Mouse (Mus musculus) forebrain, embryonic 11.5 days (tissue): ENCODE measurements at regions not wholly inside any gene's neighbourhood (a gene's known extent, or its start where the extent isn't known, plus 50 kb on each side); places are given as distances from the start of the nearest gene placed in this dataset.

Source experiments
- ATAC-seq: fragments of 200-750 bp; cut with Nextera tagmentation; replicated peaks from 2 replicates; pipeline ENCODE4 v1.8.0; 2017; ENCODE audit warnings: moderate TSS enrichment; ENCODE audit not compliant: low FRiP score
- DNase-seq: peaks from one replicate; pipeline ENCODE4 v3.0.0-alpha.2; 2017; ENCODE audit warnings: low spot score
- H3K27ac ChIP-seq: fragments of 300-500 bp; sonication (generic); 2 replicates; pipeline ENCODE4 v1.5.1; 2014; ENCODE audit warnings: low read depth, low read length
- H3K27me3 ChIP-seq: fragments of 300-500 bp; sonication (generic); 2 replicates; pipeline ENCODE4 v1.6.1; 2014; ENCODE audit warnings: mild to moderate bottlenecking, low read length, mixed read lengths; ENCODE audit not compliant: control insufficient read depth, insufficient read depth
- H3K36me3 ChIP-seq: fragments of 300-500 bp; sonication (generic); 2 replicates; pipeline ENCODE4 v1.6.1; 2014; ENCODE audit warnings: mild to moderate bottlenecking, low read length, moderate library complexity, mixed read lengths; ENCODE audit not compliant: control insufficient read depth, insufficient read depth
- H3K4me1 ChIP-seq: fragments of 300-500 bp; sonication (generic); replicated peaks from 2 replicates; pipeline ENCODE4 v1.6.1; 2014; ENCODE audit warnings: low read length, mixed read lengths; ENCODE audit not compliant: control insufficient read depth, insufficient read depth
- H3K4me2 ChIP-seq: fragments of 300-500 bp; sonication (generic); 2 replicates; pipeline ENCODE4 v1.6.1; 2014; ENCODE audit warnings: low read depth, mild to moderate bottlenecking, low read length, moderate library complexity, mixed read lengths; ENCODE audit not compliant: severe bottlenecking
- H3K4me3 ChIP-seq: fragments of 300-500 bp; sonication (generic); 2 replicates; pipeline ENCODE4 v1.5.1; 2014; ENCODE audit warnings: low read depth, low read length
- H3K9ac ChIP-seq: fragments of 300-500 bp; sonication (generic); 2 replicates; pipeline ENCODE4 v1.6.1; 2014; ENCODE audit warnings: low read length
- H3K9me3 ChIP-seq: fragments of 300-500 bp; sonication (generic); 2 replicates; pipeline ENCODE4 v1.6.1; 2016; ENCODE audit warnings: low read length, mixed read lengths; ENCODE audit not compliant: control insufficient read depth
- WGBS: fragments of 180-500 bp; shearing (Covaris S2); extraction: QIAGEN DNeasy Blood & Tissue Kit; methylation state at CpG from one replicate; pipeline ENCODE4 v1.1.7; 2014; 5-methylcytosine and 5-hydroxymethylcytosine counted together

DNA sequence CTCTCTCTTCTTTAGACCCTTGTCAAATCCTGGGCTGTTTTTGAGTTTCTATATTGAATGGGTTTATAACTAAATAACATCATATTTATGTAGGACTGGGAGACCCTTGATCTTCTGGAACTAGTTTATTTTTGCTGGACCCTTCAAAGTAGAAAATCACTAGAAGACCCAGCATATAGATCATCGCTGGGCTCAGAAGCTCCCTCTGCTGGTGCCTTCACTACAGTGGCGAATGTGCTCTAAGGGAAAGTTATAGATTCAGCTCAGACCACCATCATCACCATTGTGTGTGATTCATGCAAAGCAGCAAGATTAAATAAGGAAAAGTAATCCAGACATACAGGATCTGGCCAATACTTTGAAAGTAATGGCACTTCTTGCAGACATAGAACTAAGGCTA, 335.4 kb upstream of the Rag2 start:
- DNase-seq: peak; percentile 56
- 37% methylated on average over 2 of the region's 2 CpGs for WGBS
- Histone ChIP-seq H3K9ac (no peak overlapping the region), H3K27ac (no peak overlapping the region), H3K27me3 (no peaks in the 10 kb centered on the region), H3K9me3 (no peaks in the 10 kb centered on the region), H3K4me3 (no peak overlapping the region), H3K36me3 (no peaks in the 10 kb centered on the region), H3K4me2 (no peak overlapping the region), H3K4me1 (no peaks in the 10 kb centered on the region)
- 0 out of 2 replicates have a peak, but pooled peaks have one; percentile 57 for ATAC-seq

DNA sequence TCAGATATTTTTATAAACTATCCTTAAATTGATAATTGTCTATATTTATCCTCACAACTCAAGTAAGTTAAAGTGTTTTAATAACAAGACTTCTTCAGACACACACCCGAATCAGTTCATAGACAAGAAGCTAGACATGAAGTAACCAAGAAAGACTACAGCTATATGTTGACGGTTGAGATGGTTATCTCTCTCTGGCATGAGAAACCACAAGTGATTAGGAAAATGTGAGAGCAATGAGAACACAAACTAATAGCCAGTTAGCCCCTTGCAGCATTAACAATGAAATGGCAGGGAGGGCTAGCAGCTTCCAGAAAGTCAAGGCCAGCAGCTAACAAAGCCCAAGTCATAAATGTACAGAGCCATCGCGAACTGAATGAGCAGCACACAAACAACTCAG, 333.8 kb upstream of the Rag2 start:
- Histone ChIP-seq H3K27ac (no peak overlapping the region), H3K4me1 (peaks cover under 1% of the 10 kb centered on the region; the same call in 1 of the 2 replicates), H3K27me3 (no peaks in the 10 kb centered on the region), H3K4me2 (no peak overlapping the region), H3K9me3 (no peaks in the 10 kb centered on the region), H3K4me3 (no peak overlapping the region), H3K9ac (no peak overlapping the region), H3K36me3 (no peaks in the 10 kb centered on the region)
- no peak for DNase-seq
- 92% methylated on average over 4 of the region's 4 CpGs for WGBS
- ATAC-seq: no peak

DNA sequence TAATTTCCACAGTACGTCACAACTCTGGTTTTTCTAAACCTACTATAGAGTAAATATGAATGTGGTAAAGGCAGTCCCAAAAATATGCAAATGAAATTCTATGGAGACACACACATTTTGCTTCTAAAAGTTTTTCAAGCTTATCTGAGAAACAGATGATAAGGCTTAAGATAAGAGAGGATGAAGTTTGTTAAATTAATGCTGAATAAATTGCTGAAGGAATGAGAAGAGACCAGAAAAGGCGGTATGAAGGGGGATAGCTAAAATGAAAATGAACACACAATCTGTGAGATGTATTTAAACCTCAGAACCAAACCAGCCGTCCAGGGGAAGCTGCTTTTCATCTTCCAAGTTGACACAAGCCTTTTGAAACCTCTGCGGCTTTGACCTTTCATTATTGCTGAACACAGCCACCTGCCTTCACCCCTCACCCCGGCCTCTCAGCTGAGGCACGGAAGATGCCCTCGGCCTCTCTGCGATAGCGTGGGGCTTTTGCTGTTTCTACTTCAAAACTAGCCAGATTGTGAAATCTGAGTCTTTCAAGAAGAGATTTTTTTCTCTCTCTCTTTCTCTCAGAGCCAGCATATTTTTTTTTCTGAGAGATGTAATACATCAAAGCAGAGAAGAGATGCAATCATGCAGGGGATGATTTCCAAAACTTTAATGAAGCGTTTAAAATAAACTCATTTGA, 328.7 kb upstream of the Rag2 start:
- no peak for DNase-seq
- 35% methylated on average over 10 of the region's 10 CpGs for WGBS
- peak; percentile 60 for ATAC-seq
- Histone ChIP-seq H3K9me3 (no peaks in the 10 kb centered on the region), H3K4me2 (no peak overlapping the region), H3K9ac (no peak overlapping the region), H3K27ac (no peak overlapping the region), H3K4me3 (no peak overlapping the region), H3K4me1 (peaks cover 3% of the 10 kb centered on the region; the same call in 1 of the 2 replicates), H3K36me3 (no peaks in the 10 kb centered on the region), H3K27me3 (no peaks in the 10 kb centered on the region)

DNA sequence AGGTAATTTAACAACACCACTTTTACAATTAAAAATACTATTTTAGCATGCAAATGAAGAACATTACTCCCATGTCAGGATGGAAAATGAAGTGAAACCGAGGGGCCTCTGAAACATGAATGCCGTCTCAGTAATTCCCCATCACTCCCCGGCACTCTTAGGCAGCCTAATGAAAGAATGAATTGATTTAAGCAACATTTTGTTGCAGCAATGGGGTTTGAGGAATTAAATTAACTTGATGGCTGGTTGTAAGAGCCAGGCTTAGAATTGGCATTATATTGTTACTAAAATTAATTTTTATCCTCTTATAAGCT, 328.2 kb upstream of the Rag2 start:
- Histone ChIP-seq H3K4me2 (no peak overlapping the region), H3K4me3 (no peak overlapping the region), H3K36me3 (no peaks in the 10 kb centered on the region), H3K9ac (no peak overlapping the region), H3K27me3 (no peaks in the 10 kb centered on the region), H3K27ac (no peak overlapping the region), H3K9me3 (no peaks in the 10 kb centered on the region), H3K4me1 (peaks cover 3% of the 10 kb centered on the region; the same call in 1 of the 2 replicates)
- ATAC-seq (0 out of 2 replicates have a peak, but pooled peaks have one; percentile 34), DNase-seq (no peak)
- WGBS: 31% methylated on average over 3 of the region's 3 CpGs

DNA sequence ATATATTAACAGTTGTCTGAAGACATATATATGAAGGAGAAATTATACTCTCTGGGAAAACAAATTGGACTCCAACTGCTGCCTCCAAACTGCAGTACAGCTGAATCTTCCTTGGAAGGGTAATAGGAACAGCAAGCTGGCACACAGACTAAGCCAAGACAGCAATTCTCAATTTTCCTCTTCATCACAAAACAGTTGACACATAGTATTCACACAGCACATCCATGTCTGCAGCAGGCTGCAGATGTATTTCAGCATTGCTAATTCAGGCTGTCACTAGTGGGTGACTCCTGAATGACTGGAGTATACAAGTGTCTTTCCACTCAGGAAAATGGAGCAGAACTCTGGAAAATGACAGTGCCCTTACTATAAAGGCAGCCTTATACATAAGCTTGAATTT, 327.7 kb upstream of the Rag2 start:
- Histone ChIP-seq H3K4me2 (no peak overlapping the region), H3K9me3 (no peaks in the 10 kb centered on the region), H3K27me3 (no peaks in the 10 kb centered on the region), H3K27ac (no peak overlapping the region), H3K4me1 (peaks cover 3% of the 10 kb centered on the region; the same call in 1 of the 2 replicates), H3K36me3 (no peaks in the 10 kb centered on the region), H3K4me3 (no peak overlapping the region), H3K9ac (no peak overlapping the region)
- ATAC-seq (no peak), DNase-seq (no peak)

DNA sequence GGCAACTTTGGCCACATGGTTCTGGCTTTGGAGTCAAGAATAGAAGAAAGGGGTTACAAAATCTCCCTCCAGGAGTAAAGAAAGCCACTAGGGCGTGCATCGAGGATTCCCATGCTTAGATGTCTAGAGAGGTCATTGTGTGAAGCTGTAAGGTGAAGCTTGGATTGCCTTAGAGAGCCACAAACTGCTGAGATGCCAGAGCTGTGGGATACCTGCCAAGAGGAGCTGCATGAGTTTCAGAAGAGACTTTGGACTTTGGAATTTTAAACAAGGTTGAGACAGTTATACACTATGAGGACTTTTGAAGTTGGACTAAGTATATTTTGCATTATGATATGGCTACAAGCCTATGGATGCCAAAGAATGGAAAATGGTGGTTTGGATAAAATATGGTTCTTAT, 325.4 kb upstream of the Rag2 start:
- DNase-seq (no peak), ATAC-seq (no peak)
- WGBS: 76% methylated on average over 2 of the region's 2 CpGs

DNA sequence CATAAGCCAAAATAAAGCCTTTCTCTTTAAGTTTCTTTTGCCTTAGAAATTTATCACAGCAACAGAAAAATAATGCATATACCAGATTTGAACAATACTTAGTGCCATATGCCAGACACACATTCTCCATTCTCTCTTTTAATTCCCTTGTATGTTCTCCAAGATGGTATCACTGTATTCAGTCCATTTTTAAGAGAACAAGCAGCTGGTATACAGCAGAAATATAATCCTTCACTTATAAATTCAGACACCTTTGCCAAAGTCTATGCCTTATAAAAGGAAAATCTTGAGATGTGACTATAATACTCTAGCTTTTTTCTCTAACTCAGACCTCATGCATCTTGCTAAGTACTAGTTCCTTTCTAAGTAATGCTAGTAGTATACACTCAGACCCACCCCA, 324.4 kb upstream of the Rag2 start:
- no peak for DNase-seq
- ATAC-seq: no peak
- Histone ChIP-seq H3K27ac (no peak overlapping the region), H3K4me3 (no peak overlapping the region), H3K27me3 (no peaks in the 10 kb centered on the region), H3K4me2 (no peak overlapping the region), H3K4me1 (peaks cover 3% of the 10 kb centered on the region; the same call in 1 of the 2 replicates), H3K9me3 (no peaks in the 10 kb centered on the region), H3K9ac (no peak overlapping the region), H3K36me3 (no peaks in the 10 kb centered on the region)

More for the DNA sequence above, 325.4 kb upstream of the Rag2 start:
- Histone ChIP-seq H3K4me2 (no peak overlapping the region), H3K4me1 (peaks cover 3% of the 10 kb centered on the region; the same call in 1 of the 2 replicates), H3K4me3 (no peak overlapping the region), H3K36me3 (no peaks in the 10 kb centered on the region), H3K27me3 (no peaks in the 10 kb centered on the region), H3K9me3 (no peaks in the 10 kb centered on the region), H3K9ac (no peak overlapping the region), H3K27ac (no peak overlapping the region)

DNA sequence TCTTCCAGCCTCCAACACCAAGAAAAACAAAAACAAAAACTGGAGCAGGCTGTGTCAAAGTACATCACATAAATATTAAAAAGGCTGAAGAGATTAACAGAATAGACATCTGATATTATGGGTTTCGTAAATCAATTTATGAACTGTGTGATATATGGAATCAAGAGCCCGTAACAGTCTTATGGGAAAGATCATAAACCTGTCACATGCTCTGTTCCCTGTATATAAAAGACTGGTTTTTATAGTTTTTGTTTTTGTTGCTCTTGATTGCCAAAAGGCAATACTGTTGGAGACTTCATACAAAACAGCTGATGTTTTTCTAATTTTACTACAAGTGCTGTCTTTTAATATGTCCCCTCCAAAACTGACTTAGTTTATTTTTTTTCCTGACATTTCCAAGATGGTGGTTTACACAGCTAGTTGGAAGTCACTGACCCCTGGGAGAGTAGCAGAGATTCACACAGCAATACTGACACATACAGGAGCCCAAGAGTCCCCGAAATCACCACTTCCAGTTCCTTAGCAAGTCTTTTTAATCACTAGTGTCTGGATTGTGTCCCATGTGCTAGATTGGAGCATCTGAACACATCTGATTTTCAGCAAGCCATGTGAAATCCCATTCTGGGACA, 303.1 kb upstream of the Rag2 start:
- no peak for DNase-seq
- Histone ChIP-seq H3K27ac (no peak overlapping the region), H3K36me3 (no peaks in the 10 kb centered on the region), H3K9ac (no peak overlapping the region), H3K4me3 (no peak overlapping the region), H3K4me1 (no peaks in the 10 kb centered on the region), H3K9me3 (no peaks in the 10 kb centered on the region), H3K27me3 (no peaks in the 10 kb centered on the region), H3K4me2 (no peak overlapping the region)
- ATAC-seq: no peak
- WGBS: 88% methylated on average over 3 of the region's 3 CpGs

DNA sequence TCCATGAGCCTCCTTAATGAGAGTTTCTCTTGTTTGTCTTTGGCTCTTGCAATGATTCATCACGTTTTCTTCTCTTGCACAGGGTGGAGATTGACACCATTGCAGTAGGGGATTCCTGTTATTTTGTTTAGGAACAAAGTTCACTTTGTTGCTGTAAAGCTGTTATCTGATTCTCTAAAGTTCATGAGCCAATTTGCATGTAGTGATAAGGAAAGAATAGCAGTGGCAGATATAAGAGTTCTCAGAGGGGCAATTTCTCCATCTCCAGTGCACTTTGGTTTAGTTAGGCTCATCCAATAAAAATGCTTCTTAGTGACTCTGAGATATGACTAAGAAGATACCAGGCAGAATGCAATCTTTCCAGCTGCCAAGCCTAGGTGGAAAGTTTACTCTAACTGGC, 267.8 kb upstream of the Rag2 start:
- Histone ChIP-seq H3K27me3 (no peaks in the 10 kb centered on the region), H3K4me3 (no peak overlapping the region), H3K27ac (no peak overlapping the region), H3K4me1 (no peaks in the 10 kb centered on the region), H3K9me3 (no peaks in the 10 kb centered on the region), H3K9ac (no peak overlapping the region), H3K36me3 (no peaks in the 10 kb centered on the region), H3K4me2 (no peak overlapping the region)
- 39% methylated on average over 1 of the region's 1 CpGs for WGBS
- ATAC-seq (no peak), DNase-seq (no peak)
